Mouse (Mus musculus) midbrain, embryonic 16.5 days (tissue): ENCODE data around the gene Srms. TPM values are rescaled to one million over a fixed set of nuclear protein-coding genes. Genes with fewer than 3 reads are reported as not detected.
A peak's percentile ranks its signal among the peaks of the same experiment; 100 is the strongest.

Experiments
- ATAC-seq: fragments of 200-750 bp; cut with Nextera tagmentation; 2 replicates; pipeline ENCODE4 v1.8.0; 2017; ENCODE audit warnings: moderate TSS enrichment
- H3K27ac ChIP-seq: fragments of 300-500 bp; sonication (generic); 2 replicates; pipeline ENCODE4 v1.5.1; 2014; ENCODE audit warnings: mild to moderate bottlenecking, low read length, mixed read lengths
- H3K27me3 ChIP-seq: fragments of 300-500 bp; sonication (generic); 2 replicates; pipeline ENCODE4 v1.6.1; 2014; ENCODE audit warnings: low read depth, low read length, mixed read lengths; ENCODE audit not compliant: control insufficient read depth, insufficient read depth
- H3K36me3 ChIP-seq: fragments of 300-500 bp; sonication (generic); 2 replicates; pipeline ENCODE4 v1.6.1; 2014; ENCODE audit warnings: mild to moderate bottlenecking, low read length, moderate library complexity, mixed read lengths; ENCODE audit not compliant: control insufficient read depth, insufficient read depth
- H3K4me1 ChIP-seq: fragments of 300-500 bp; sonication (generic); 2 replicates; pipeline ENCODE4 v1.6.1; 2014; ENCODE audit warnings: mild to moderate bottlenecking, low read length, mixed read lengths; ENCODE audit not compliant: control insufficient read depth, insufficient read depth
- H3K4me2 ChIP-seq: fragments of 300-500 bp; sonication (generic); 2 replicates; pipeline ENCODE4 v1.6.1; 2014; ENCODE audit warnings: mild to moderate bottlenecking, low read length, mixed read lengths
- H3K4me3 ChIP-seq: fragments of 300-500 bp; sonication (generic); 2 replicates; pipeline ENCODE4 v1.5.1; 2014; ENCODE audit warnings: low read depth, mild to moderate bottlenecking, low read length, moderate library complexity, mixed read lengths
- H3K9ac ChIP-seq: fragments of 300-500 bp; sonication (generic); 2 replicates; pipeline ENCODE4 v1.6.1; 2014; ENCODE audit warnings: low read depth, low read length, mixed read lengths
- H3K9me3 ChIP-seq: fragments of 300-500 bp; sonication (generic); replicated peaks from 2 replicates; pipeline ENCODE4 v1.6.1; 2014; ENCODE audit warnings: mild to moderate bottlenecking, low read length, mixed read lengths; ENCODE audit not compliant: control insufficient read depth, poor library complexity, severe bottlenecking
- WGBS: fragments of 180-500 bp; shearing (Covaris S2); extraction: QIAGEN DNeasy Blood & Tissue Kit; methylation state at CpG from one replicate; pipeline ENCODE4 v1.1.7; 2014; 5-methylcytosine and 5-hydroxymethylcytosine counted together
- polyA plus RNA-seq: library from polyadenylated mRNA; unstranded; fragments of >200 nt; fragmentation: Nextera tagmentation; extraction: Ambion mirVana; gene quantifications from 2 replicates; pipeline ENCODE4 v1.2.1, GENCODE M21; 2015

The Srms gene
- polyA plus RNA-seq, 1 experiment from 2014 or later: 0.20 TPM

GRCm38 (mm10) chr2:181227122-181227521 is 14.1 kb upstream of the Srms start:
- Histone ChIP-seq H3K9me3 (no peaks in the 10 kb centered on the region), H3K4me3 (no peak overlapping the region), H3K4me1 (no peaks in the 10 kb centered on the region), H3K4me2 (no peak overlapping the region), H3K27me3 (no peaks in the 10 kb centered on the region), H3K36me3 (no peaks in the 10 kb centered on the region), H3K27ac (no peak overlapping the region), H3K9ac (no peak overlapping the region)
- ATAC-seq: no peak
- 88% methylated on average over 3 of the region's 3 CpGs for WGBS

GRCm38 (mm10) chr2:181224994-181225393 is 12.0 kb upstream of the Srms start:
- no peaks in the 10 kb centered on the region for H3K27me3 ChIP-seq
- H3K36me3 ChIP-seq: no peaks in the 10 kb centered on the region
- 91% methylated on average over 2 of the region's 2 CpGs for WGBS
- no peak overlapping the region for H3K27ac ChIP-seq
- ATAC-seq: no peak
- no peak overlapping the region for H3K4me3 ChIP-seq
- H3K4me1 ChIP-seq: peaks cover 3% of the 10 kb centered on the region; the same call in 1 of the 2 replicates
- no peaks in the 10 kb centered on the region for H3K9me3 ChIP-seq
- no peak overlapping the region for H3K4me2 ChIP-seq
- H3K9ac ChIP-seq: no peak overlapping the region

- no peak overlapping the region for H3K9ac ChIP-seq
- H3K9me3 ChIP-seq: no peaks in the 10 kb centered on the region
- H3K4me1 ChIP-seq: peaks cover 8% of the 10 kb centered on the region; the same call in 1 of the 2 replicates
- H3K27me3 ChIP-seq: no peaks in the 10 kb centered on the region
- peak overlapping the region; percentile 56 for H3K4me2 ChIP-seq
- no peaks in the 10 kb centered on the region for H3K36me3 ChIP-seq
- no peak overlapping the region for H3K27ac ChIP-seq
- WGBS: 62% methylated on average over 2 of the region's 2 CpGs
- ATAC-seq: no peak
- H3K4me3 ChIP-seq: peak overlapping the region; percentile 29; the same call in 1 of the 2 replicates
Observed at GRCm38 (mm10) chr2:181220361-181220760, 7.4 kb upstream of the Srms start.

- H3K9ac ChIP-seq: peak within 1 kb of the TSS; percentile 17; the same call in 1 of the 2 replicates
- 2% methylated on average over 25 of the region's 25 CpGs for WGBS
- no peaks in the 10 kb centered on the region for H3K27me3 ChIP-seq
- H3K4me1 ChIP-seq: peaks cover 8% of the 10 kb centered on the region; the same call in 1 of the 2 replicates
- H3K36me3 ChIP-seq: no peaks in the 10 kb centered on the region
- H3K4me2 ChIP-seq: peak within 1 kb of the TSS; percentile 56
- no peaks in the 10 kb centered on the region for H3K9me3 ChIP-seq
- H3K4me3 ChIP-seq: peak within 1 kb of the TSS; percentile 29
- ATAC-seq: peak; percentile 96
- peak within 1 kb of the TSS; percentile 47; the same call in 1 of the 2 replicates for H3K27ac ChIP-seq
Observed at GRCm38 (mm10) chr2:181219538-181220216, 6.7 kb upstream of the Srms start, which contains the start of gene Fndc11. Gene Fndc11 (plus strand): TSS chr2:181220013.

- peaks cover 8% of the 10 kb centered on the region; the same call in 1 of the 2 replicates for H3K4me1 ChIP-seq
- H3K4me2 ChIP-seq: no peak overlapping the region
- 65% methylated on average over 5 of the region's 5 CpGs for WGBS
- no peaks in the 10 kb centered on the region for H3K36me3 ChIP-seq
- H3K9ac ChIP-seq: no peak overlapping the region
- H3K27ac ChIP-seq: no peak overlapping the region
- ATAC-seq: no peak
- no peak overlapping the region for H3K4me3 ChIP-seq
- H3K9me3 ChIP-seq: no peaks in the 10 kb centered on the region
- H3K27me3 ChIP-seq: peaks cover 5% of the 10 kb centered on the region; the same call in 1 of the 2 replicates
Observed at GRCm38 (mm10) chr2:181218881-181219485, 6.0 kb upstream of the Srms start.

- Histone ChIP-seq H3K9me3 (no peaks in the 10 kb centered on the region), H3K27ac (no peak overlapping the region), H3K4me3 (no peak overlapping the region), H3K27me3 (peaks cover 32% of the 10 kb centered on the region), H3K4me2 (no peak overlapping the region), H3K4me1 (peaks cover 15% of the 10 kb centered on the region; the same call in 1 of the 2 replicates), H3K36me3 (no peaks in the 10 kb centered on the region), H3K9ac (no peak overlapping the region)
- WGBS: 93% methylated on average over 6 of the region's 6 CpGs
- no peak for ATAC-seq
Observed at GRCm38 (mm10) chr2:181216037-181216436, 3.1 kb upstream of the Srms start.

GRCm38 (mm10) chr2:181212389-181213020 is 480 bp downstream of the Srms start:
- peaks cover 34% of the 10 kb centered on the region for H3K27me3 ChIP-seq
- H3K36me3 ChIP-seq: no peaks in the 10 kb centered on the region
- H3K4me1 ChIP-seq: peaks cover 7% of the 10 kb centered on the region; the same call in 1 of the 2 replicates
- WGBS: 3% methylated on average over 34 of the region's 34 CpGs
- H3K9ac ChIP-seq: peak overlapping the region; percentile 15
- peak overlapping the region; percentile 53 for H3K4me2 ChIP-seq
- ATAC-seq: no peak
- H3K4me3 ChIP-seq: peak overlapping the region; percentile 28
- H3K27ac ChIP-seq: no peak overlapping the region
- H3K9me3 ChIP-seq: no peaks in the 10 kb centered on the region

- 85% methylated on average over 9 of the region's 9 CpGs for WGBS
- Histone ChIP-seq H3K4me2 (no peak overlapping the region), H3K9me3 (no peaks in the 10 kb centered on the region), H3K27me3 (peaks cover 2% of the 10 kb centered on the region; the same call in 1 of the 2 replicates), H3K4me3 (no peak overlapping the region), H3K27ac (no peak overlapping the region), H3K4me1 (no peaks in the 10 kb centered on the region), H3K36me3 (no peaks in the 10 kb centered on the region), H3K9ac (no peak overlapping the region)
- no peak for ATAC-seq
Observed at GRCm38 (mm10) chr2:181206118-181206517, 6.9 kb downstream of the Srms start.
